Mouse (Mus musculus) cortical plate, adult 2 months (tissue): ENCODE measurements at regions not wholly inside any gene's neighbourhood (a gene's known extent, or its start where the extent isn't known, plus 50 kb on each side); places are given as distances from the start of the nearest gene placed in this dataset.

ENCODE experiments used
- H3K27ac ChIP-seq: fragments of 200-500 bp; 2 replicates; pipeline ENCODE4 v1.5.1; 2012; ENCODE audit warnings: low read length, control low read depth, inconsistent platforms; ENCODE audit not compliant: insufficient read depth
- H3K4me1 ChIP-seq: fragments of 200-500 bp; 2 replicates; pipeline ENCODE4 v1.6.1; 2011; ENCODE audit warnings: low read length; ENCODE audit not compliant: control insufficient read depth, insufficient read depth
- H3K4me3 ChIP-seq: fragments of 200-500 bp; 2 replicates; pipeline ENCODE4 v1.5.1; 2011; ENCODE audit warnings: mild to moderate bottlenecking, low read length, control low read depth; ENCODE audit not compliant: insufficient read depth
- CTCF ChIP-seq: fragments of 200-500 bp; IDR thresholded peaks from 2 replicates; pipeline ENCODE4 v1.5.1; 2011; ENCODE audit warnings: mild to moderate bottlenecking, control low read depth, low read length; ENCODE audit not compliant: insufficient read depth; ENCODE audit errors: extremely low read depth
- POLR2A ChIP-seq: fragments of 200-500 bp; IDR thresholded peaks from 2 replicates; pipeline ENCODE4 v1.6.1; 2011; ENCODE audit warnings: mild to moderate bottlenecking, low read length, control low read depth; ENCODE audit not compliant: insufficient read depth; ENCODE audit errors: extremely low read depth

GRCm38 (mm10) chr6:51289067-51289725 lies 143.3 kb upstream of the Nfe2l3 start:
- no peaks in the 10 kb centered on the region for H3K4me1 ChIP-seq
- TF ChIP-seq CTCF (no peak), POLR2A (no peak)

DNA sequence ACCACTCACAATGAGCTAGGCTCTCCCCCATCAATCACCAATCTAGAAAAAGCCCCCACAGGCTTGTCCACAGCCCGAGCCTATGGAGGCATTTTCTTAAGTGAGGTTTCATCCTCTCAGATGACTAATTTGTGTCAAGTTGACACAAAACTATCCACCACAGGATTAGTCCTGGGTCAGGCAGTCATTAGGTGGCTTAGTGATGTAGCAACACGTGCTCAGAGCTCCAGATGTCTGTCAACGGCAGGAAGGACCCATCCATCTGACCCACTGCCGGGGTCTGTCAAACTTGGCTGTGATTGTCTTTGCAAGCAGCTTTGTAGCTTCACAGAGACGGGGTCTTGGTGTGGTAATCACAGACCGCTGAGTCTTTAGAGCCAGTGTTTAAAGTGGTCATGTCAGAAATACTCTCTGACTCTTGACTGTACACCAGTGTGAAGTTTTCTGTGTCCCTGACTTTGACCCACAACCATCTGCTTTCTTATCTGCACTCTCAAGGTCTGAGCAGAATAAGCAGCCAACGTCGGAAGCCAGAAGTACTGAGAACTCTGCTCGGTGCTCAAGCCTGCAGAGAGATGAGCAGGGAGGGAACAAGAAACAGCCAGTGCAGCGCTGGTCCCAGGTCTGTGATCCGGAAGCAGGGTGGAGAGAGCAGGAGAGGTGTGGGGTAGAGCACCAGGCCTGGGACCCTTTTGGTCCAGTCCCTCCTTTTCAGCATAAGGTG lies 131.6 kb upstream of the Nfe2l3 start:
- TF ChIP-seq CTCF: no peak
- TF ChIP-seq POLR2A: no peak
- Histone ChIP-seq H3K4me3 (no peak overlapping the region), H3K27ac (no peak overlapping the region), H3K4me1 (no peaks in the 10 kb centered on the region)

More at GRCm38 (mm10) chr6:51289067-51289725, 143.3 kb upstream of the Nfe2l3 start:
- Histone ChIP-seq H3K4me3 (no peak overlapping the region), H3K27ac (no peak overlapping the region)

- H3K27ac ChIP-seq: no peak overlapping the region
- TF ChIP-seq CTCF (no peak), POLR2A (no peak)
- H3K4me1 ChIP-seq: no peaks in the 10 kb centered on the region
- no peak overlapping the region for H3K4me3 ChIP-seq
Measured at GRCm38 (mm10) chr6:51301831-51302230, 130.6 kb upstream of the Nfe2l3 start.

DNA sequence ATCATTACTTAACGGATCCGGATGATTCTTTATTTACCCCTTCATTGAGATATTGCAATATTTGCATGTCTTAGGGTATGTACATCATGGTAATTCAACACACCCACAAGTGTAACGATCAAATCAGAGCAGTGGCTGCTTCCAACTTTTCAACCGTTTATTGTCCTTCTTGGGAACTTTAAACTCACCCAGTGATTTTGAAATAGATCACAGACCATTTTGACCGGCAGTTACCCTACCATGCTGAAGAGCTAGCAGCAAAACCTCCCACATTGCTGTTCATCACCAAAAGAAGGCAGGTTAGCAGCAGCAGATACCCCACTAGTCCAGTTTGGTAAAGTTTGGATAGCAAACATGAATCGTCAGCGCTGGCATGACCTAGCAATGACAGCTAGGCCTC lies 130.2 kb upstream of the Nfe2l3 start:
- no peak overlapping the region for H3K27ac ChIP-seq
- H3K4me3 ChIP-seq: no peak overlapping the region
- no peaks in the 10 kb centered on the region for H3K4me1 ChIP-seq
- no peak for TF ChIP-seq CTCF
- no peak for TF ChIP-seq POLR2A

GRCm38 (mm10) chr6:51318341-51318740 lies 114.1 kb upstream of the Nfe2l3 start:
- H3K27ac ChIP-seq: no peak overlapping the region
- no peak for TF ChIP-seq POLR2A
- TF ChIP-seq CTCF: no peak
- no peaks in the 10 kb centered on the region for H3K4me1 ChIP-seq
- no peak overlapping the region for H3K4me3 ChIP-seq

- Histone ChIP-seq H3K4me3 (no peak overlapping the region), H3K4me1 (no peaks in the 10 kb centered on the region), H3K27ac (no peak overlapping the region)
- TF ChIP-seq POLR2A: no peak
- no peak for TF ChIP-seq CTCF
Measured at GRCm38 (mm10) chr6:51320019-51320418, 112.5 kb upstream of the Nfe2l3 start.

GRCm38 (mm10) chr6:51320676-51321419 lies 111.6 kb upstream of the Nfe2l3 start:
- no peak for TF ChIP-seq CTCF
- TF ChIP-seq POLR2A: no peak
- H3K4me3 ChIP-seq: no peak overlapping the region
- no peak overlapping the region for H3K27ac ChIP-seq
- no peaks in the 10 kb centered on the region for H3K4me1 ChIP-seq

DNA sequence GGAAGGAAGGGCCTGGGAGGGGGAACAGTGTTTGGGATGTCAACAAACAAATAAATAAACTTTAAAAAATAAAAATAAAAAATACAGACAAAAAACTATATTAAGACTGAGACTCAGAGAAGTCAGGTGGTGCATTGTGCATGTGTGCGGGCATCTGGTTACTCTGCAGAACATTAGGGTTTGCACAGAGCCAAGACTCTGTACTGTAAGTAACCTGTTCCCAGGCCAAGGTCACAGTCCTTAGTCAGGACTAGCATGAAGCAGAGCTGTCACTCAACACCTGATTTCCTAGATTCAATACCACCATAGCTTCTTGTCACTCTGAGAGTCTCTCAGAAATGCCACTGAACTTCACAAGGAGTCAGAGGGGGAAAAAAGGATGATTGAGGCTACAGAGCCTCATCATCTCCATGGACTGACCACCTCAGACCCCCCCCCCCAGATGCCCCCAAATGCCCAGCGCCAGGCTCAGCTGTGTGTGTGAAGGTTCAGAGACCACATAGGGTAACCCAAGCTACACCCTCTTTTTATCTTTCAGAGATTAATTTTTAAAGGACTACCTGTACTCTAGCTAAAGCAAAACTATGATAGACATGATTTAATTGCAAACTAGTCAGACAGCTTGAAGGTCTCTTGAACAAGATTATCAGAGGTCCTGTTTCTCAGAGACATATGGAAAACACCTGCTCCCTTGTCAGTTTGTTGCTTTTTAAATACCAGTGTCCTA lies 106.2 kb upstream of the Nfe2l3 start:
- no peak overlapping the region for H3K4me3 ChIP-seq
- TF ChIP-seq CTCF (no peak), POLR2A (no peak)
- no peak overlapping the region for H3K27ac ChIP-seq
- H3K4me1 ChIP-seq: no peaks in the 10 kb centered on the region

DNA sequence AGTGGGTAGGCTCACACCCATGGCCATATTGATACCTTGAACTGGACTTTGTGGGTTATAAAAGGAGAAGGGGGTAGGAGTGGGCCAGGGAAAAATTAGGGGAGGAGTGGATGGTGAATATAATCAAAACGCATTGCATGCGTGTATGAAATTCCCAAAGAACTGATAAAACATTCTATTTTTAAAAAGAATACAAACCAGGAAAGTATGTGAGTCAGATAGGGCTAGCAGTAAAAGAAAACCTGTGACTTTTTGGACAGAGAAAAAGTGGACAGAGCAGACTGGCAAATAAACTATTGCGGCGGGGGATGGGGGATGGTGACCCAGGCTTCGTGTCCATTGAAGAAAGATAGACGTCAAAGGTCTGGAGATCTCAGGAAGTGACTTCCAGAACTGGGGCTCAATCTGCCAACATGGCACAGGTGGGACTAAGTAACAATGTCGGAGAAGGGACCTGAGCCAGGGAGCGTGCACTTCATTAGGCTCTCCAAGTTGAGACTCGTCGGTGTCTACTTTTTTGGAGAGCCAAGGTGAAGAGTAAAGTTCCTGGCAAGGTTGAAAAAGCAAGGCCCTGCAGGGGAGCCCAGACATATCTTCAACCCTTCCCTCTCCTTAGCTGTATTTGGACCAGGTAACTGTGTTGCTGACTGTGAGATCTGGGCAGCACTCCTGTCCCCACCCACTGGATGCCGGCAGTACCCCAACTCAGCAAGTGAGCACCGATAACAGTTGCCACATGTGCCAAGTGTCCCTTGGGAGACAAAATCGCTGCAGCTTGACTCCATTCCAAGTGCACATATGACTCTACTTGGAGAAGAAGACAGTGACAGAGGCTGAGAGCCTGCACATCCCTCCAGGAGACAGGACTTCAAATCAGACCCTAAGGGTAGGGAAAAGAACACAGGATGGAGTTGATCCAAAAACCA lies 103.1 kb upstream of the Nfe2l3 start:
- no peak overlapping the region for H3K4me3 ChIP-seq
- H3K4me1 ChIP-seq: no peaks in the 10 kb centered on the region
- no peak overlapping the region for H3K27ac ChIP-seq
- TF ChIP-seq POLR2A (no peak), CTCF (no peak)
